Mouse (Mus musculus): ENCODE measurements at regions not wholly inside any gene's neighbourhood (a gene's known extent, or its start where the extent isn't known, plus 50 kb on each side); places are given as distances from the start of the nearest gene placed in this dataset.

- no peak for DNase-seq (ENCODE audit: extremely low spot score)
Observed at GRCm38 (mm10) chr10:12190435-12190834, 678.7 kb downstream of the Utrn start.

GRCm38 (mm10) chr10:12207301-12207700 lies 661.9 kb downstream of the Utrn start:
- no peak for DNase-seq (ENCODE audit: extremely low spot score)

GRCm38 (mm10) chr10:12210181-12210580 lies 659.0 kb downstream of the Utrn start:
- no peak for DNase-seq (ENCODE audit: extremely low spot score)

DNA sequence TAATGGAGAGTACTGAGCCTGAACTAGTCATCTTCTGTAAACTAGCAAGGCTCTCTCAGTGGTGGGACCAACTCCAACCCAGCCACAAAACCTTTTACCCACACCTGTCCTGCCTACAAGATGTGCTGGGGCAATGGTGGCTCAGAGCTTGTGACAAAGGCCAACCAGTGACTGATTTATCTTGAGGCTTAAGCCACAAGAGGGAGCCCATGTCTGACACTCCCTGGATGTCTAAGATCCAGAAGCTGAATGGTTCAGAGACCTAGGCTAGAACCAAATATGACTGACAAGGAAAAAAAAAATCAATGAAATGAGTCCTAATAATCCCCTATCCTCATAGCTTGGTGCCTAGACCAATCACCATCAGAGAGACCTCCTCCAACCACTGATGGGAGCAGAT lies 650.3 kb downstream of the Utrn start:
- DNase-seq (ENCODE audit: extremely low spot score): no peak

DNA sequence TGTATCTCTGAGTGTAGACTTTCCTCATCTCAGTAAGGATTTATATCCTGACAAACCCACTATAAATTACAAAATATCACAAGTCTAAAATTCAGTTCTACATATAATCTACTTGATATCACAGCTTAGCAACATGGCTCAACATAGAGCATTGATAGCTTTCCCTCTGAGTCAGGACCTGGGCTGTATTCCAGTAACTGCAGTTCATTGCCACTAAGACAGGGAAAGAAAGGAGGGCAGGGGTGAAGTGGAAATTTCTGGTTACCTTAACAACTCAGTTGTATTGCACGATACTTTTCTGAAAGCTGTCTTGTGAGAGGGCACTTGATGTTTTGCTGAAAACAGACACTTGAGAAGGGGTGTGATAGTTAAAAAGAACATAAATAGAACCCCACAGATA lies 635.0 kb downstream of the Utrn start:
- DNase-seq (ENCODE audit: extremely low spot score): no peak

- no peak for DNase-seq (ENCODE audit: extremely low spot score)
Observed at GRCm38 (mm10) chr10:12248853-12249252, 620.3 kb downstream of the Utrn start.

DNA sequence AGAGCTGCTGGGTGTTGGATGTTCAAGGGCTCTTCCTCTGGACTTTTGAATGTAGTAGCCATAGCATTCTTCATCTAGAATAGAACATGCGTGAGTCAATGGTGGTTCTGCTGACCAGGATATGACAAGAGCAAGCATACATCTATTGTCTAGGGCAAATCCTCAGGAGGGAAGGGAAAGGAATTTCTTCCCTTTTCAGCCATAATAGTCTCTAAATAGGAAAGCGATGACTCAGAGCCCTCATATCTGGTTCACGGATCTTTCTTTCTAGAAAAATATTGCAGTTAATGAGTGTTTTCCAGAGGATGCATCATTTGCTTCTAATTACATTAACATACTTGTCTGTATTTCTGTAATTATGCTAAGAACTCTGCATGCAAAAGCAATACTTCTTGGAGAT lies 615.9 kb downstream of the Utrn start:
- no peak for DNase-seq (ENCODE audit: extremely low spot score)

DNA sequence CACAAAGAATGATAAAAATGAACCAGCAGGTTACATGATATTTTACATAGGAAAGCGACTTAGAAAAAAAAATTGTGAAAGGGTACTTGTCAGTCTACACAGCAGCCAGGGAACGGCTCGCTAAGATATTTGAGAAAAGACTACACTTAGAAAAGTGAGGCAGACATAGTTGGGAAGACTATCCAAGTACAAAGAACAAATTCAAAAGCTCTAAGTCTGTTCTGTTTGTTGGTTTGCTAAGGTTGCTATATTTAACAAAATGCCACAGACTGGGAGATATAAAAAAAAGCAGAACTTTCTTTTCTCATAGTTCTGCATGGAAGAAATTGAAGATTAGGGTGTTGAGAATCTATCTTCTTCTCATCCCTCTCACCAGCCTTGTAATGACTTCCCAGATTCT lies 583.5 kb downstream of the Utrn start:
- no peak for DNase-seq (ENCODE audit: extremely low spot score)

- DNase-seq (ENCODE audit: extremely low spot score): no peak
Observed at GRCm38 (mm10) chr10:12298887-12299286, 570.3 kb downstream of the Utrn start.

GRCm38 (mm10) chr10:12302396-12302795 lies 566.8 kb downstream of the Utrn start:
- DNase-seq (ENCODE audit: extremely low spot score): no peak

- no peak for DNase-seq (ENCODE audit: extremely low spot score)
Observed at GRCm38 (mm10) chr10:12320311-12320710, 548.9 kb downstream of the Utrn start.

All from embryo, embryonic 9.5 days (tissue).